ENCODE assay signal across 8 mouse cellular contexts in genomic region chr1:131139102-131140095, GRCm38 (mm10). TPM values are rescaled to one million over a fixed set of nuclear protein-coding genes. Genes with fewer than 3 reads are reported as not detected.
DNase-seq lines count a peak whose midpoint lies in the region; ATAC-seq and TF ChIP-seq lines count a peak whose summit lies in the region.

No protein-coding gene starts in this region.

- no peaks in the 10 kb centered on the region for H3K27me3 ChIP-seq in neural tube, embryonic 12.5 days (replicated peaks)
- H3K27me3 ChIP-seq in limb, embryonic 15.5 days: peaks cover 3% of the 10 kb centered on the region; the same call in 1 of the 2 replicates
- no peaks in the 10 kb centered on the region for H3K27me3 ChIP-seq in myocyte (ENCODE audit: control insufficient read depth, insufficient read depth, insufficient read length)

- no peak overlapping the region for H3K4me3 ChIP-seq in neural tube, embryonic 12.5 days
- H3K4me3 ChIP-seq in embryonic fibroblast, embryonic 13.5 days (ENCODE audit: insufficient read depth, low read length): no peak overlapping the region
- H3K4me3 ChIP-seq in limb, embryonic 15.5 days: peak overlapping the region; percentile 92
- peak overlapping the region; percentile 57 for H3K4me3 ChIP-seq in myocyte

- H3ac ChIP-seq in myocyte (ENCODE audit: control insufficient read depth, insufficient read length): no peak overlapping the region

- H3K79me2 ChIP-seq in myocyte (ENCODE audit: control insufficient read depth, insufficient read depth): no peaks in the 10 kb centered on the region

- DNase-seq in neural tube, embryonic 10.5 days (ENCODE audit: extremely low spot score, low spot score): no peak
- no peak for DNase-seq in spleen, adult 12 weeks (ENCODE audit: low spot score)
- no peak for DNase-seq in urinary bladder, postnatal 4 days (ENCODE audit: low spot score in 2 of 2)
- DNase-seq in layer of hippocampus, postnatal 14 days (ENCODE audit: low spot score in 2 of 2): no peak

- H3K27ac ChIP-seq in neural tube, embryonic 12.5 days: no peak overlapping the region
- peak overlapping the region; percentile 81 for H3K27ac ChIP-seq in embryonic fibroblast, embryonic 13.5 days (ENCODE audit: insufficient read depth, low read length)
- H3K27ac ChIP-seq in limb, embryonic 15.5 days: no peak overlapping the region

- no peak for ATAC-seq in neural tube, embryonic 12.5 days (ENCODE audit: low FRiP score, low read depth)
- no peak for ATAC-seq in limb, embryonic 15.5 days (ENCODE audit: insufficient number of reproducible peaks, low FRiP score, low TSS enrichment, low read depth)

- no peaks in the 10 kb centered on the region for H3K9me3 ChIP-seq in neural tube, embryonic 12.5 days
- H3K9me3 ChIP-seq in limb, embryonic 15.5 days: no peaks in the 10 kb centered on the region

- H3K36me3 ChIP-seq in neural tube, embryonic 12.5 days: no peaks in the 10 kb centered on the region
- no peaks in the 10 kb centered on the region for H3K36me3 ChIP-seq in limb, embryonic 15.5 days
- no peaks in the 10 kb centered on the region for H3K36me3 ChIP-seq in myocyte (ENCODE audit: control insufficient read depth, insufficient read depth)

- peak overlapping the region; percentile 78 for H3K4me2 ChIP-seq in neural tube, embryonic 12.5 days (replicated peaks)
- H3K4me2 ChIP-seq in limb, embryonic 15.5 days: peak overlapping the region; percentile 92
- peak overlapping the region; percentile 90 for H3K4me2 ChIP-seq in myocyte (ENCODE audit: low read depth)

- no peak for TF ChIP-seq POLR2A in embryonic fibroblast, embryonic 13.5 days (IDR thresholded peaks at IDR 0.05; ENCODE audit: low read depth, low read length)
- TF ChIP-seq POLR2A in myocyte (IDR thresholded peaks at IDR 0.05; ENCODE audit: insufficient read length, low read depth): no peak

- no peak for TF ChIP-seq CTCF in embryonic fibroblast, embryonic 13.5 days (IDR thresholded peaks at IDR 0.05; ENCODE audit: borderline replicate concordance, insufficient read depth, low read length)

- WGBS in neural tube, embryonic 12.5 days: 67% methylated on average over 11 of the region's 11 CpGs
- 62% methylated on average over 11 of the region's 11 CpGs for WGBS in limb, embryonic 15.5 days

- no peak overlapping the region for H3K9ac ChIP-seq in neural tube, embryonic 12.5 days
- H3K9ac ChIP-seq in limb, embryonic 15.5 days: no peak overlapping the region

- H3K4me1 ChIP-seq in neural tube, embryonic 12.5 days: peaks cover 5% of the 10 kb centered on the region
- peaks cover 21% of the 10 kb centered on the region for H3K4me1 ChIP-seq in embryonic fibroblast, embryonic 13.5 days (ENCODE audit: control insufficient read depth, insufficient read depth, low read length)
- 0 out of 2 replicates have a peak, but pooled peaks cover 7% of the 10 kb centered on the region for H3K4me1 ChIP-seq in limb, embryonic 15.5 days

TF ChIP-seq in myocyte, 11 proteins besides CTCF, POLR2A, EP300 and RAD21:
- no peak for TF ChIP-seq MYOD1 (IDR thresholded peaks at IDR 0.05; ENCODE audit: control insufficient read depth in 1 of 3, insufficient read length in 2 of 3, low read depth in 2 of 3)
- no peak for TF ChIP-seq POLR2AphosphoS2 (IDR thresholded peaks at IDR 0.05; ENCODE audit: insufficient read length, low read depth)
- TF ChIP-seq USF1 (IDR thresholded peaks at IDR 0.05; ENCODE audit: low read depth): no peak
- TF ChIP-seq TCF3 (IDR thresholded peaks at IDR 0.05; ENCODE audit: insufficient read length, low read depth): no peak
- no peak for TF ChIP-seq MYOG (IDR thresholded peaks at IDR 0.05; ENCODE audit: control insufficient read depth in 1 of 3, insufficient read depth in 1 of 3, insufficient read length in 2 of 3, low read depth in 2 of 3)
- TF ChIP-seq SRF (IDR thresholded peaks at IDR 0.05; ENCODE audit: control insufficient read depth, insufficient read length, low read depth): no peak
- no peak for TF ChIP-seq REST (IDR thresholded peaks at IDR 0.05; ENCODE audit: insufficient read depth, insufficient read length)
TF ChIP-seq in myocyte: peak in this region for 0.

RNA-seq across cellular contexts. Expression of gene Dyrk3, which starts 1.3 kb away (rescaled TPM):
- polyA plus RNA-seq in neural tube, embryonic 12.5 days (2016; fragmentation: Nextera tagmentation; extraction: Ambion mirVana): 12.4 and 14.8 TPM in 2 replicates
- 4.5 TPM in 2 replicates for polyA plus RNA-seq in embryonic fibroblast, embryonic 13.5 days (2011; ENCODE audit: insufficient read length, low read depth, missing spikeins)
- 2.2 and 3.1 TPM in 2 replicates for polyA plus RNA-seq in limb, embryonic 15.5 days (2015; fragmentation: Nextera tagmentation; extraction: Ambion mirVana)
- 2.7 TPM for polyA plus RNA-seq in myocyte (2012; fragmentation: generic; extraction: Trizol)
- 10 to 100 TPM; 13.3 to 14.2 TPM for total RNA-seq in layer of hippocampus, postnatal 14 days (2021)

RNA-seq across cellular contexts. Expression of gene Eif2d, which starts 13.6 kb away (rescaled TPM):
- 50.7 and 54.1 TPM in 2 replicates for polyA plus RNA-seq in neural tube, embryonic 12.5 days (2016; fragmentation: Nextera tagmentation; extraction: Ambion mirVana)
- 46.7 and 46.9 TPM in 2 replicates for polyA plus RNA-seq in embryonic fibroblast, embryonic 13.5 days (2011; ENCODE audit: insufficient read length, low read depth, missing spikeins)
- polyA plus RNA-seq in limb, embryonic 15.5 days (2015; fragmentation: Nextera tagmentation; extraction: Ambion mirVana): 60.5 and 61.4 TPM in 2 replicates
- polyA plus RNA-seq in myocyte (2012; fragmentation: generic; extraction: Trizol): 32.6 TPM
- 10 to 100 TPM; 38.8 to 39.2 TPM for total RNA-seq in layer of hippocampus, postnatal 14 days (2021)

RNA-seq across cellular contexts. Expression of gene Mapkapk2, which starts 41.8 kb away (rescaled TPM):
- 44.2 and 46.8 TPM in 2 replicates for polyA plus RNA-seq in neural tube, embryonic 12.5 days (2016; fragmentation: Nextera tagmentation; extraction: Ambion mirVana)
- 111 and 124 TPM in 2 replicates for polyA plus RNA-seq in embryonic fibroblast, embryonic 13.5 days (2011; ENCODE audit: insufficient read length, low read depth, missing spikeins)
- polyA plus RNA-seq in limb, embryonic 15.5 days (2015; fragmentation: Nextera tagmentation; extraction: Ambion mirVana): 27.7 and 36.1 TPM in 2 replicates
- polyA plus RNA-seq in myocyte (2012; fragmentation: generic; extraction: Trizol): 123 TPM
- total RNA-seq in layer of hippocampus, postnatal 14 days (2021): 10 to 100 TPM; 26.1 to 30.4 TPM

Comparison
In these comparisons a context has a peak if more than half of its experiments do, and no peak if none do; other contexts are left out.
1. H3K4me3 ChIP-seq: peak in limb, embryonic 15.5 days (single experiment) and myocyte (single experiment); none in neural tube, embryonic 12.5 days (single experiment) and embryonic fibroblast, embryonic 13.5 days (single experiment).
2. Peak in every context shown above with its lines, with median percentiles within 50 percentile points of each other: H3K4me2 ChIP-seq.